Comparison of ENCODE assay signal across 9 mouse cellular contexts in the genomic region with DNA sequence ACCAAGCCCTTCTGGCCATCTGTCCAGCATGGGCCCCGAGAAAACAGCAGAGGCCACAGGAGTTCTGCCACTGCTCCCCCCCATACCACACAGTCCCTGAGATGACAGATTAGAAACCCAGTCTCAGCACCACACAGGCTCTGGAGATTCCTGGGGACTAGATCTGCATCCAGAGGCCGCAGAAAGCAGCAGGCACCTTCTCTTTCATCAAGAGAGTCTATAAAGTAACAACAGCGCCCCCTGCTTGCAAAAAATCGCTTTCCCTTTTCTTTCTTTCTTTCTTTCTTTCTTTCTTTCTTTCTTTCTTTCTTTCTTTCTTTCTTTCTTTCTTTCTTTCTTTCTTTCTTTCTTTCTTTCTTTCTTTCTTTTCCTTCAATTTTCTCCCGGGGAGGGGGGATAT. TPM values are rescaled to one million over a fixed set of nuclear protein-coding genes. Genes with fewer than 3 reads are reported as not detected.
DNase-seq lines count a peak whose midpoint lies in the region; ATAC-seq and TF ChIP-seq lines count a peak whose summit lies in the region.
"Had no signal": no experiment of that assay in that cellular context is flagged by ENCODE, and none has a peak within 500 bp of the region (broad histone marks: within the 10 kb centered on the region; RNA-seq: fewer than 3 reads in every experiment).

No protein-coding gene starts in this region.

- 2% methylated on average over 5 of the region's 5 CpGs for WGBS in hindbrain, embryonic 15.5 days

- peak overlapping the region; percentile 87 for H3K4me2 ChIP-seq in hindbrain, embryonic 15.5 days
- H3K4me2 ChIP-seq: embryonic facial prominence, embryonic 13.5 days had no signal

- no peak for ATAC-seq in G1E (ENCODE audit: extremely low read depth, insufficient number of reproducible peaks, low FRiP score, poor library complexity, severe bottlenecking)
- no peak for ATAC-seq in hindbrain, embryonic 15.5 days (ENCODE audit: low FRiP score, low read depth)

- H3K4me3 ChIP-seq in G1E (ENCODE audit: low read depth, low read length) = peak overlapping the region; percentile 72; the same call in 1 of the 2 replicates
- no peak overlapping the region for H3K4me3 ChIP-seq in hindbrain, embryonic 15.5 days
- H3K4me3 ChIP-seq: embryonic facial prominence, embryonic 13.5 days had no signal

- no peaks in the 10 kb centered on the region; the same call in 1 of the 2 replicates for H3K9me3 ChIP-seq in G1E (replicated peaks)
- no peaks in the 10 kb centered on the region for H3K9me3 ChIP-seq in hindbrain, embryonic 15.5 days
- H3K9me3 ChIP-seq: embryonic facial prominence, embryonic 13.5 days had no signal

- no peaks in the 10 kb centered on the region for H3K27me3 ChIP-seq in G1E (ENCODE audit: insufficient read depth, low read length)
- H3K27me3 ChIP-seq in hindbrain, embryonic 15.5 days = peaks cover 20% of the 10 kb centered on the region

- H3K9ac ChIP-seq in hindbrain, embryonic 15.5 days = no peak overlapping the region
- H3K9ac ChIP-seq: embryonic facial prominence, embryonic 13.5 days had no signal

- H3K4me1 ChIP-seq in G1E (ENCODE audit: insufficient read depth, low read depth, low read length) = peaks cover 63% of the 10 kb centered on the region
- peaks cover 29% of the 10 kb centered on the region for H3K4me1 ChIP-seq in hindbrain, embryonic 15.5 days (replicated peaks)

- peak; percentile 39 for DNase-seq in layer of hippocampus, adult 11-12 months (ENCODE audit: low spot score)
- DNase-seq in layer of hippocampus, adult 9-11 months = no peak
- no peak for DNase-seq in G1E (ENCODE audit: low spot score)
- peak; percentile 71 for DNase-seq in brain, embryonic 14.5 days (ENCODE audit: low read depth)
- peak; percentile 46 for DNase-seq in neural tube, embryonic 10.5 days (ENCODE audit: extremely low spot score, low spot score)
- DNase-seq in yolk sac, embryonic 10.5 days (ENCODE audit: low spot score) = no peak

- TF ChIP-seq POLR2A in brain, embryonic 14.5 days (IDR thresholded peaks at IDR 0.05; ENCODE audit: borderline replicate concordance, extremely low read depth, insufficient read depth, insufficient read length, poor library complexity, severe bottlenecking) = no peak

- no peak overlapping the region for H3K27ac ChIP-seq in hindbrain, embryonic 15.5 days (replicated peaks)
- H3K27ac ChIP-seq: embryonic facial prominence, embryonic 13.5 days had no signal

- peaks cover 50% of the 10 kb centered on the region for H3K36me3 ChIP-seq in G1E (replicated peaks)
- no peaks in the 10 kb centered on the region for H3K36me3 ChIP-seq in hindbrain, embryonic 15.5 days
- H3K36me3 ChIP-seq: embryonic facial prominence, embryonic 13.5 days had no signal

- no peak for TF ChIP-seq CTCF in G1E (IDR thresholded peaks at IDR 0.05; ENCODE audit: low read depth, low read length)
- TF ChIP-seq CTCF in brain, embryonic 14.5 days (IDR thresholded peaks at IDR 0.05; ENCODE audit: borderline replicate concordance, extremely low read depth, insufficient read depth, insufficient read length) = peak; percentile 38; the same call in 1 of the 2 replicates

RNA-seq across cellular contexts. Expression of gene Fgf15, which starts 2.1 kb away (rescaled TPM):
- total RNA-seq in G1E (2014; fragmentation: Nextera tagmentation) (121 and 129 TPM in 2 replicates), G1E (2017) (34.6 and 38.9 TPM in 2 replicates)
- polyA plus RNA-seq in G1E (2012) = 39.2 and 48.5 TPM in 2 replicates
- polyA plus RNA-seq in brain, embryonic 14.5 days (2012; rRNA removed) = 24.6 and 28.4 TPM in 2 replicates
- polyA plus RNA-seq in hindbrain, embryonic 15.5 days (2015; fragmentation: Nextera tagmentation; extraction: Ambion mirVana) = 25.8 and 43.7 TPM in 2 replicates
- total RNA-seq: left cerebral cortex, postnatal 25 days had no signal

RNA-seq across cellular contexts. Expression of gene LTO1, which starts 20.7 kb away (rescaled TPM):
- total RNA-seq in G1E (2014; fragmentation: Nextera tagmentation) = 13.7 and 15.2 TPM in 2 replicates
- 26.8 and 34.0 TPM in 2 replicates for total RNA-seq in G1E (2017)
- polyA plus RNA-seq in G1E (2012) = 27.9 TPM in 2 replicates
- 40.7 and 42.2 TPM in 2 replicates for polyA plus RNA-seq in brain, embryonic 14.5 days (2012; rRNA removed)
- 32.0 and 34.1 TPM in 2 replicates for polyA plus RNA-seq in hindbrain, embryonic 15.5 days (2015; fragmentation: Nextera tagmentation; extraction: Ambion mirVana)

RNA-seq across cellular contexts. Expression of gene Ccnd1, which starts 45.5 kb away (rescaled TPM):
- total RNA-seq in G1E (2014; fragmentation: Nextera tagmentation) = not detected in 2 replicates
- 0.22 TPM in 1 of 2 replicates, not detected in the other for total RNA-seq in G1E (2017)
- not detected in 2 replicates for polyA plus RNA-seq in G1E (2012)
- 46.2 and 55.4 TPM in 2 replicates for polyA plus RNA-seq in brain, embryonic 14.5 days (2012; rRNA removed)
- 34.2 and 38.2 TPM in 2 replicates for polyA plus RNA-seq in hindbrain, embryonic 15.5 days (2015; fragmentation: Nextera tagmentation; extraction: Ambion mirVana)

RNA-seq across cellular contexts. Expression of gene Fgf4, which starts 47.0 kb away (rescaled TPM):
- total RNA-seq in G1E (2014; fragmentation: Nextera tagmentation) (not detected in 2 replicates), G1E (2017) (not detected in 2 replicates)
- polyA plus RNA-seq in G1E (2012) = not detected in 2 replicates
- not detected in 2 replicates for polyA plus RNA-seq in brain, embryonic 14.5 days (2012; rRNA removed)
- not detected in 2 replicates for polyA plus RNA-seq in hindbrain, embryonic 15.5 days (2015; fragmentation: Nextera tagmentation; extraction: Ambion mirVana)
- total RNA-seq: left cerebral cortex, postnatal 25 days had no signal

RNA-seq across cellular contexts. Expression of gene Fgf3, which starts 56.3 kb away (rescaled TPM):
- total RNA-seq in G1E (2014; fragmentation: Nextera tagmentation) (0.68 and 2.5 TPM in 2 replicates), G1E (2017) (6.2 and 10.3 TPM in 2 replicates)
- polyA plus RNA-seq in G1E (2012) = 14.1 and 14.8 TPM in 2 replicates
- polyA plus RNA-seq in brain, embryonic 14.5 days (2012; rRNA removed) = 8.6 and 15.4 TPM in 2 replicates
- 18.4 and 35.8 TPM in 2 replicates for polyA plus RNA-seq in hindbrain, embryonic 15.5 days (2015; fragmentation: Nextera tagmentation; extraction: Ambion mirVana)

Comparison
In these comparisons a context has a peak if more than half of its experiments do, and no peak if none do; other contexts are left out.
1. DNase-seq: peak in layer of hippocampus, adult 11-12 months (single experiment), brain, embryonic 14.5 days (single experiment) and neural tube, embryonic 10.5 days (single experiment); none in layer of hippocampus, adult 9-11 months (single experiment), G1E (single experiment) and yolk sac, embryonic 10.5 days (single experiment).
2. RNA of gene Ccnd1, which starts 45.5 kb away (polyA plus RNA-seq): 46.2 to 55.4 TPM in brain, embryonic 14.5 days and 34.2 to 38.2 TPM in hindbrain, embryonic 15.5 days; not detected in G1E; every median in the first group is over 10 times any median in the second.